Mouse (Mus musculus): ENCODE measurements around the gene Gm9376. TPM values are rescaled to one million over a fixed set of nuclear protein-coding genes. Genes with fewer than 3 reads are reported as not detected.

Gene Gm9376
- polyA plus RNA-seq, 1 experiment from 2014 or later, result not detected

- Histone ChIP-seq H3K4me2 (ENCODE audit: low read depth, low read length) (peak overlapping the region; percentile 65), H3K9ac (ENCODE audit: low read depth, low read length) (no peak overlapping the region), H3K4me3 (ENCODE audit: low read depth, low read length) (peak overlapping the region; percentile 52), H3K27me3 (ENCODE audit: control insufficient read depth, insufficient read depth, low read depth, low read length) (peaks cover 94% of the 10 kb centered on the region), H3K36me3 (ENCODE audit: control insufficient read depth, insufficient read depth) (no peaks in the 10 kb centered on the region), H3K4me1 (ENCODE audit: control insufficient read depth, low read depth, low read length) (no peaks in the 10 kb centered on the region; the same call in none of the 2 replicates), H3K9me3 (replicated peaks; ENCODE audit: control insufficient read depth, low read length) (no peaks in the 10 kb centered on the region), H3K27ac (ENCODE audit: low read length) (no peak overlapping the region)
- 1% methylated on average over 62 of the region's 62 CpGs for WGBS (ENCODE audit: insufficient replicate concordance)
- no peak for ATAC-seq (ENCODE audit: low read depth)
These were observed 31.3 kb upstream of the Gm9376 start for GRCm38 (mm10) chr14:118235361-118235972.

GRCm38 (mm10) chr14:118235973-118236885 is 30.5 kb upstream of the Gm9376 start:
- no peaks in the 10 kb centered on the region for H3K9me3 ChIP-seq (replicated peaks; ENCODE audit: control insufficient read depth, low read length)
- no peaks in the 10 kb centered on the region; the same call in none of the 2 replicates for H3K4me1 ChIP-seq (ENCODE audit: control insufficient read depth, low read depth, low read length)
- peaks cover 89% of the 10 kb centered on the region for H3K27me3 ChIP-seq (ENCODE audit: control insufficient read depth, insufficient read depth, low read depth, low read length)
- 0 out of 2 replicates have a peak, but pooled peaks have one; percentile 16 for ATAC-seq (ENCODE audit: low read depth)
- no peak overlapping the region for H3K27ac ChIP-seq (ENCODE audit: low read length)
- 1% methylated on average over 73 of the region's 73 CpGs for WGBS (ENCODE audit: insufficient replicate concordance)
- H3K4me3 ChIP-seq (ENCODE audit: low read depth, low read length), result peak overlapping the region; percentile 52
- H3K9ac ChIP-seq (ENCODE audit: low read depth, low read length), result no peak overlapping the region
- H3K4me2 ChIP-seq (ENCODE audit: low read depth, low read length), result peak overlapping the region; percentile 65
- H3K36me3 ChIP-seq (ENCODE audit: control insufficient read depth, insufficient read depth), result no peaks in the 10 kb centered on the region

- peaks cover 83% of the 10 kb centered on the region for H3K27me3 ChIP-seq (ENCODE audit: control insufficient read depth, insufficient read depth, low read depth, low read length)
These were observed 29.9 kb upstream of the Gm9376 start, which contains the start of gene Sox21 for GRCm38 (mm10) chr14:118236886-118237289. Gene Sox21 (minus strand): TSS chr14:118237030.

GRCm38 (mm10) chr14:118237786-118238185 is 29.0 kb upstream of the Gm9376 start:
- no peak overlapping the region for H3K27ac ChIP-seq (ENCODE audit: low read length)
- H3K4me2 ChIP-seq (ENCODE audit: low read depth, low read length), result no peak overlapping the region
- H3K27me3 ChIP-seq (ENCODE audit: control insufficient read depth, insufficient read depth, low read depth, low read length), result peaks cover 74% of the 10 kb centered on the region
- no peaks in the 10 kb centered on the region for H3K36me3 ChIP-seq (ENCODE audit: control insufficient read depth, insufficient read depth)
- no peak overlapping the region for H3K4me3 ChIP-seq (ENCODE audit: low read depth, low read length)
- H3K9me3 ChIP-seq (replicated peaks; ENCODE audit: control insufficient read depth, low read length), result no peaks in the 10 kb centered on the region
- H3K4me1 ChIP-seq (ENCODE audit: control insufficient read depth, low read depth, low read length), result no peaks in the 10 kb centered on the region; the same call in none of the 2 replicates
- H3K9ac ChIP-seq (ENCODE audit: low read depth, low read length), result no peak overlapping the region
- 11% methylated on average over 6 of the region's 6 CpGs for WGBS (ENCODE audit: insufficient replicate concordance)
- ATAC-seq (ENCODE audit: low read depth), result no peak

More at GRCm38 (mm10) chr14:118236886-118237289, 29.9 kb upstream of the Gm9376 start, which contains the start of gene Sox21:
- no peak within 1 kb of the TSS for H3K27ac ChIP-seq (ENCODE audit: low read length)
- H3K4me1 ChIP-seq (ENCODE audit: control insufficient read depth, low read depth, low read length), result no peaks in the 10 kb centered on the region; the same call in none of the 2 replicates
- peak within 1 kb of the TSS; percentile 65 for H3K4me2 ChIP-seq (ENCODE audit: low read depth, low read length)
- no peaks in the 10 kb centered on the region for H3K36me3 ChIP-seq (ENCODE audit: control insufficient read depth, insufficient read depth)
- H3K4me3 ChIP-seq (ENCODE audit: low read depth, low read length), result peak within 1 kb of the TSS; percentile 52
- WGBS (ENCODE audit: insufficient replicate concordance), result under 1% methylated on average over 30 of the region's 34 CpGs
- no peak within 1 kb of the TSS for H3K9ac ChIP-seq (ENCODE audit: low read depth, low read length)
- ATAC-seq (ENCODE audit: low read depth), result peak; percentile 62
- H3K9me3 ChIP-seq (replicated peaks; ENCODE audit: control insufficient read depth, low read length), result no peaks in the 10 kb centered on the region

GRCm38 (mm10) chr14:118239351-118239750 is 27.4 kb upstream of the Gm9376 start:
- no peak overlapping the region for H3K4me2 ChIP-seq (ENCODE audit: low read depth, low read length)
- no peak overlapping the region for H3K27ac ChIP-seq (ENCODE audit: low read length)
- no peaks in the 10 kb centered on the region for H3K36me3 ChIP-seq (ENCODE audit: control insufficient read depth, insufficient read depth)
- H3K9me3 ChIP-seq (replicated peaks; ENCODE audit: control insufficient read depth, low read length), result no peaks in the 10 kb centered on the region
- ATAC-seq (ENCODE audit: low read depth), result no peak
- peaks cover 60% of the 10 kb centered on the region for H3K27me3 ChIP-seq (ENCODE audit: control insufficient read depth, insufficient read depth, low read depth, low read length)
- H3K4me3 ChIP-seq (ENCODE audit: low read depth, low read length), result no peak overlapping the region
- H3K4me1 ChIP-seq (ENCODE audit: control insufficient read depth, low read depth, low read length), result no peaks in the 10 kb centered on the region; the same call in none of the 2 replicates
- no peak overlapping the region for H3K9ac ChIP-seq (ENCODE audit: low read depth, low read length)
- 6% methylated on average over 8 of the region's 8 CpGs for WGBS (ENCODE audit: insufficient replicate concordance)

GRCm38 (mm10) chr14:118241416-118241815 is 25.3 kb upstream of the Gm9376 start:
- ATAC-seq (ENCODE audit: low read depth), result no peak
- Histone ChIP-seq H3K4me1 (ENCODE audit: control insufficient read depth, low read depth, low read length) (no peaks in the 10 kb centered on the region), H3K4me3 (ENCODE audit: low read depth, low read length) (no peak overlapping the region), H3K36me3 (ENCODE audit: control insufficient read depth, insufficient read depth) (no peaks in the 10 kb centered on the region), H3K4me2 (ENCODE audit: low read depth, low read length) (no peak overlapping the region), H3K9me3 (replicated peaks; ENCODE audit: control insufficient read depth, low read length) (no peaks in the 10 kb centered on the region), H3K27ac (ENCODE audit: low read length) (no peak overlapping the region), H3K27me3 (ENCODE audit: control insufficient read depth, insufficient read depth, low read depth, low read length) (peaks cover 40% of the 10 kb centered on the region), H3K9ac (ENCODE audit: low read depth, low read length) (no peak overlapping the region)
- WGBS (ENCODE audit: insufficient replicate concordance), result 18% methylated on average over 2 of the region's 2 CpGs

GRCm38 (mm10) chr14:118253381-118253780 is 13.4 kb upstream of the Gm9376 start:
- Histone ChIP-seq H3K27me3 (ENCODE audit: control insufficient read depth, insufficient read depth, low read depth, low read length) (no peaks in the 10 kb centered on the region), H3K4me1 (ENCODE audit: control insufficient read depth, low read depth, low read length) (no peaks in the 10 kb centered on the region), H3K9me3 (replicated peaks; ENCODE audit: control insufficient read depth, low read length) (no peaks in the 10 kb centered on the region), H3K27ac (ENCODE audit: low read length) (no peak overlapping the region), H3K9ac (ENCODE audit: low read depth, low read length) (no peak overlapping the region), H3K4me3 (ENCODE audit: low read depth, low read length) (no peak overlapping the region), H3K36me3 (ENCODE audit: control insufficient read depth, insufficient read depth) (no peaks in the 10 kb centered on the region), H3K4me2 (ENCODE audit: low read depth, low read length) (no peak overlapping the region)
- ATAC-seq (ENCODE audit: low read depth), result no peak
- 76% methylated on average over 6 of the region's 6 CpGs for WGBS (ENCODE audit: insufficient replicate concordance)

GRCm38 (mm10) chr14:118268849-118269248 is 2.1 kb downstream of the Gm9376 start:
- Histone ChIP-seq H3K27me3 (ENCODE audit: control insufficient read depth, insufficient read depth, low read depth, low read length) (no peaks in the 10 kb centered on the region), H3K36me3 (ENCODE audit: control insufficient read depth, insufficient read depth) (no peaks in the 10 kb centered on the region), H3K4me2 (ENCODE audit: low read depth, low read length) (no peak overlapping the region), H3K4me1 (ENCODE audit: control insufficient read depth, low read depth, low read length) (no peaks in the 10 kb centered on the region), H3K9me3 (replicated peaks; ENCODE audit: control insufficient read depth, low read length) (no peaks in the 10 kb centered on the region), H3K9ac (ENCODE audit: low read depth, low read length) (no peak overlapping the region), H3K4me3 (ENCODE audit: low read depth, low read length) (no peak overlapping the region), H3K27ac (ENCODE audit: low read length) (no peak overlapping the region)
- no peak for ATAC-seq (ENCODE audit: low read depth)
- WGBS (ENCODE audit: insufficient replicate concordance), result 53% methylated on average over 4 of the region's 4 CpGs
